Mouse (Mus musculus) ES-Bruce4 (cell line): ENCODE measurements around the gene Nrxn1.

Experiments
- CTCF ChIP-seq: IDR thresholded peaks from one replicate; pipeline ENCODE4 v1.8.1; 2011; ENCODE audit warnings: low read depth, low read length
- EP300 ChIP-seq: IDR thresholded peaks from 2 replicates; pipeline ENCODE4 v1.6.1; 2011; ENCODE audit warnings: low read depth, low read length; ENCODE audit not compliant: insufficient read depth
- POLR2A ChIP-seq: IDR thresholded peaks from one replicate; pipeline ENCODE4 v1.8.1; 2011; ENCODE audit warnings: low read length; ENCODE audit not compliant: insufficient read depth

- no peak for TF ChIP-seq POLR2A
- TF ChIP-seq CTCF = no peak
- no peak for TF ChIP-seq EP300
Observed at GRCm38 (mm10) chr17:91088037-91088715, 4.7 kb downstream of the Nrxn1 start.
